ENCODE assay signal across 8 mouse cellular contexts in the genomic region with DNA sequence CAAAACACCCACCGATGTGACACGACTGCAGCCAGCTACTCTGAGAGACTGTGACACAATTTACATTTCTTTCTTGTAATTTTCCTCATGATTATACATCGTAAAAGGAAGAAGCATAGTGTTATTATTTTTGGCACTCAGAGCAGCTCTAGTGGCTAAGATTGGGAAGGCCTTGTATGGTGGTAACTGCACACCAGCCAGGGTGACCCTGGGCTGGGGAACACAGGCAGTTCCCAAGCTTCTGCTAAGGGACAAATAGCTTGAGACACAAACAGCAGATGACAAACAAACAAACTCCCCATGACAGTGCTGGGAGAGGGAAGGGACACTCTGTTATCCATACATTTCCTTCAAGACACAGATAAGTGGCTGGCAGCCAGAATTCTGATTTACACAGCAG. TPM values are rescaled to one million over a fixed set of nuclear protein-coding genes. Genes with fewer than 3 reads are reported as not detected.
DNase-seq lines count a peak whose midpoint lies in the region; ATAC-seq and TF ChIP-seq lines count a peak whose summit lies in the region.
"Not testable (repeated sequence)": the region's sequence is repeated elsewhere in the genome, so short reads cannot be mapped to it uniquely, and the experiment has no call there.
"Had no signal": no experiment of that assay in that cellular context is flagged by ENCODE, and none has a peak within 500 bp of the region (broad histone marks: within the 10 kb centered on the region; RNA-seq: fewer than 3 reads in every experiment).

No protein-coding gene starts in this region.

- no CpG with 5 or more reads among the region's 3 CpGs for WGBS in heart, embryonic 15.5 days
- WGBS in heart, postnatal 0 days: no CpG with 5 or more reads among the region's 3 CpGs
- WGBS in lung, embryonic 14.5 days: no CpG with 5 or more reads among the region's 3 CpGs
- no CpG with 5 or more reads among the region's 3 CpGs for WGBS in lung, embryonic 16.5 days

- not testable (repeated sequence) for TF ChIP-seq CTCF in heart, postnatal 0 days (IDR thresholded peaks at IDR 0.05; ENCODE audit: low read depth); lung, embryonic 14.5 days (IDR thresholded peaks at IDR 0.05; ENCODE audit: low read depth)

- H3K9me3 ChIP-seq in heart, embryonic 15.5 days (replicated peaks); heart, postnatal 0 days (replicated peaks; ENCODE audit: control insufficient read depth, low read length); lung, embryonic 14.5 days (ENCODE audit: low read depth, low read length); lung, embryonic 16.5 days (ENCODE audit: control insufficient read depth, low read length): not testable (repeated sequence)

- not testable (repeated sequence) for H3K4me3 ChIP-seq in heart, embryonic 15.5 days; heart, postnatal 0 days (ENCODE audit: low read depth, low read length); lung, embryonic 14.5 days (ENCODE audit: low read depth, low read length); lung, embryonic 16.5 days (ENCODE audit: low read length)

- H3K27ac ChIP-seq in heart, embryonic 15.5 days; heart, postnatal 0 days (ENCODE audit: low read depth); lung, embryonic 14.5 days (ENCODE audit: low read depth); lung, embryonic 16.5 days (ENCODE audit: low read length): not testable (repeated sequence)

- not testable (repeated sequence) for H3K4me1 ChIP-seq in heart, embryonic 15.5 days (replicated peaks); heart, postnatal 0 days (ENCODE audit: control insufficient read depth, insufficient read depth); lung, embryonic 14.5 days (ENCODE audit: insufficient read depth); lung, embryonic 16.5 days (replicated peaks; ENCODE audit: control insufficient read depth, insufficient read depth, low read length)

- H3K36me3 ChIP-seq in heart, embryonic 15.5 days; heart, postnatal 0 days (replicated peaks; ENCODE audit: control insufficient read depth, insufficient read depth, low read length); lung, embryonic 14.5 days (ENCODE audit: insufficient read depth); lung, embryonic 16.5 days (ENCODE audit: control insufficient read depth, insufficient read depth, low read length): not testable (repeated sequence)

- not testable (repeated sequence) for H3K27me3 ChIP-seq in heart, embryonic 15.5 days; heart, postnatal 0 days (ENCODE audit: control insufficient read depth, insufficient read depth, low read length); lung, embryonic 14.5 days (ENCODE audit: insufficient read depth, low read length); lung, embryonic 16.5 days (ENCODE audit: control insufficient read depth, insufficient read depth, low read depth, low read length)

- not testable (repeated sequence) for H3K4me2 ChIP-seq in heart, embryonic 15.5 days; heart, postnatal 0 days (ENCODE audit: low read depth, low read length); lung, embryonic 14.5 days; lung, embryonic 16.5 days (ENCODE audit: low read depth, low read length)

- not testable (repeated sequence) for DNase-seq in heart, postnatal 0 days (ENCODE audit: low spot score)
- peak; percentile 11 for DNase-seq in heart, postnatal 4 days
- peak; percentile 11 for DNase-seq in kidney, postnatal 14 days
- DNase-seq in lung, embryonic 14.5 days: peak; percentile 9

- ATAC-seq in frontal cortex, adult (ENCODE audit: low TSS enrichment): 0 out of 2 replicates have a peak, but pooled peaks have one; percentile 9
- ATAC-seq in heart, embryonic 15.5 days (replicated peaks; ENCODE audit: insufficient number of reproducible peaks, insufficient read depth, low FRiP score, low read depth): peak; percentile 69
- ATAC-seq in heart, postnatal 0 days (ENCODE audit: insufficient read depth, low read depth): peak; percentile 84
- ATAC-seq in lung, embryonic 14.5 days (ENCODE audit: insufficient read depth): not testable (repeated sequence)
- peak; percentile 78 for ATAC-seq in lung, embryonic 16.5 days (ENCODE audit: low read depth)

- not testable (repeated sequence) for TF ChIP-seq EP300 in heart, postnatal 0 days (IDR thresholded peaks at IDR 0.05; ENCODE audit: low read depth)

- not testable (repeated sequence) for H3K9ac ChIP-seq in heart, embryonic 15.5 days; heart, postnatal 0 days (replicated peaks; ENCODE audit: low read depth, low read length); lung, embryonic 14.5 days; lung, embryonic 16.5 days (ENCODE audit: low read length)

RNA-seq across cellular contexts. Expression of a gene that starts 30.0 kb away (rescaled TPM):
- 1.8 and 2.6 TPM in 2 replicates for polyA plus RNA-seq in heart, embryonic 15.5 days (2015; fragmentation: Nextera tagmentation; extraction: Ambion mirVana)
- 1.9 and 3.2 TPM in 2 replicates for total RNA-seq in heart, postnatal 0 days (2014; rRNA removed; ENCODE audit: low replicate concordance)
- polyA plus RNA-seq in heart, postnatal 0 days (2015; fragmentation: Nextera tagmentation; extraction: Ambion mirVana): 0.89 and 1.5 TPM in 2 replicates
- 1 to 10 TPM; 1.9 to 2.4 TPM for total RNA-seq in heart, postnatal 4 days (2021)
- polyA plus RNA-seq in lung, embryonic 14.5 days (2014; fragmentation: Nextera tagmentation; extraction: Ambion mirVana): 5.7 and 5.8 TPM in 2 replicates
- 3.6 and 5.0 TPM in 2 replicates for polyA plus RNA-seq in lung, embryonic 16.5 days (2015; fragmentation: Nextera tagmentation; extraction: Ambion mirVana)

RNA-seq across cellular contexts. Expression of a gene that starts 58.7 kb away (rescaled TPM):
- 7.3 and 8.9 TPM in 2 replicates for polyA plus RNA-seq in heart, embryonic 15.5 days (2015; fragmentation: Nextera tagmentation; extraction: Ambion mirVana)
- 14.5 and 15.6 TPM in 2 replicates for total RNA-seq in heart, postnatal 0 days (2014; rRNA removed; ENCODE audit: low replicate concordance)
- 13.3 and 14.5 TPM in 2 replicates for polyA plus RNA-seq in heart, postnatal 0 days (2015; fragmentation: Nextera tagmentation; extraction: Ambion mirVana)
- total RNA-seq in heart, postnatal 4 days (2021): 10 to 100 TPM; 13.3 to 15.0 TPM
- 7.6 and 8.9 TPM in 2 replicates for polyA plus RNA-seq in lung, embryonic 14.5 days (2014; fragmentation: Nextera tagmentation; extraction: Ambion mirVana)
- polyA plus RNA-seq in lung, embryonic 16.5 days (2015; fragmentation: Nextera tagmentation; extraction: Ambion mirVana): 9.1 and 9.7 TPM in 2 replicates
- polyA plus RNA-seq: erythroblast, embryonic 14.5 days had no signal
